Mouse (Mus musculus) forebrain, embryonic 10.5 days (tissue): ENCODE measurements around the gene Vmn2r99. TPM values are rescaled to one million over a fixed set of nuclear protein-coding genes. Genes with fewer than 3 reads are reported as not detected.

Experiments used
- DNase-seq: peaks from one replicate; pipeline ENCODE4 v3.0.0-alpha.2; 2017; ENCODE audit warnings: low spot score; ENCODE audit errors: extremely low spot score
- H3K27ac ChIP-seq: fragments of 300-500 bp; sonication (generic); 2 replicates; pipeline ENCODE4 v1.5.1; 2016; ENCODE audit warnings: mild to moderate bottlenecking
- H3K27me3 ChIP-seq: fragments of 300-500 bp; sonication (generic); 2 replicates; pipeline ENCODE4 v1.6.1; 2016; ENCODE audit warnings: mild to moderate bottlenecking; ENCODE audit not compliant: poor library complexity, severe bottlenecking
- H3K36me3 ChIP-seq: fragments of 300-500 bp; sonication (generic); replicated peaks from 2 replicates; pipeline ENCODE4 v1.6.1; 2016; ENCODE audit warnings: mild to moderate bottlenecking, moderate library complexity
- H3K4me1 ChIP-seq: fragments of 300-500 bp; sonication (generic); 2 replicates; pipeline ENCODE4 v1.6.1; 2016
- H3K4me3 ChIP-seq: fragments of 300-500 bp; sonication (generic); 2 replicates; pipeline ENCODE4 v1.5.1; 2016; ENCODE audit warnings: mild to moderate bottlenecking, moderate library complexity
- H3K9me3 ChIP-seq: fragments of 300-500 bp; sonication (generic); 2 replicates; pipeline ENCODE4 v1.6.1; 2016; ENCODE audit warnings: mild to moderate bottlenecking, moderate library complexity
- WGBS: fragments of 180-500 bp; shearing (Covaris S2); methylation state at CpG from one replicate; pipeline ENCODE4 v1.1.7; 2016; 5-methylcytosine and 5-hydroxymethylcytosine counted together
- polyA plus RNA-seq: library from polyadenylated mRNA; unstranded; fragments of >200 nt; fragmentation: Nextera tagmentation; extraction: Ambion mirVana; gene quantifications from 2 replicates; pipeline ENCODE4 v1.2.1, GENCODE M21; 2016

Vmn2r99 gene
- not detected in 2 replicates for polyA plus RNA-seq

DNA sequence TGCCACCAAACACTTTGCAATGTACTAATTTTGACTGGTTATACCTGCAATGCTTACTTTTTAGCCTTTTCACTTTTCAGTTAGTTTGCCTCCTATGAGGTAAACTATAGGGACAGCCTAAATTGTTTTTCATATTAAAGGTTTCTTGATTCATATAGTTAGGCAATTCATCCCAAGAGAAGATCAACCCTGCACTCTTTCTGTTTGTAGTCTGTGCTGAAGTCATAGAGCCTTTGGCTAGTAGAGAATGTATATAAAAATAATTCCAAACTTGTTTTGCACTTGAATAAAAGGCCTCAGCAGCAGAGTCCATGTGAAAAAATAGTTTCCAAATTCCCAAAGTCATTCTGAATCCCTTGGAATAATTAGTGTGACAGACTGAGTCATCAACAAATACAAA lies at the start of gene Vmn2r99:
Vmn2r99 (plus strand) TSS at position 301 of the 400 bp plus-strand sequence.
- H3K9me3 ChIP-seq, result peaks cover 10% of the 10 kb centered on the region
- DNase-seq, result no peak
- H3K36me3 ChIP-seq, result no peaks in the 10 kb centered on the region
- no peak within 1 kb of the TSS for H3K4me3 ChIP-seq
- H3K27ac ChIP-seq, result no peak within 1 kb of the TSS
- H3K4me1 ChIP-seq, result no peaks in the 10 kb centered on the region
- no peaks in the 10 kb centered on the region for H3K27me3 ChIP-seq

DNA sequence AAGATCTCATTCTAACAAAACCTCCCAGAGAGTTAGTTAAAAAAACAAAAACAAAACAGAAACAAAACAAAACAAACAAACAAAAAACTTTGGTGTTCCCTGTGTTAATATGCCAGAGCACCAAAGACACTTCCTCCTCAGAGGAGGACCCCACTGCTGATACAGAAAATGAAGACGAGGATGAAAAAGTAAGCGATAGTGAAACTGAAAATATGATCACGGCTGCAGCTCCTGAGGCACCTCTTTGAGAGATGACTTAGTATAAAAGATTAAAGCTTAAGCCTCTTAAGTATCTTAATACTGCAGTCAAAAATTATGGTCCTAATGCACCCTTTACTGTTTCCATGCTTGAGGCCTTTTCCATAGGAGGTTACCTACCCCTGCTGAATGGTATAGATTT lies 75.9 kb downstream of the Vmn2r99 start:
- peaks cover 63% of the 10 kb centered on the region for H3K9me3 ChIP-seq
- no peak overlapping the region for H3K27ac ChIP-seq
- H3K36me3 ChIP-seq, result no peaks in the 10 kb centered on the region
- WGBS, result 90% methylated on average over 3 of the region's 3 CpGs
- H3K4me1 ChIP-seq, result no peaks in the 10 kb centered on the region
- no peaks in the 10 kb centered on the region for H3K27me3 ChIP-seq
- no peak for DNase-seq
- H3K4me3 ChIP-seq, result no peak overlapping the region

DNA sequence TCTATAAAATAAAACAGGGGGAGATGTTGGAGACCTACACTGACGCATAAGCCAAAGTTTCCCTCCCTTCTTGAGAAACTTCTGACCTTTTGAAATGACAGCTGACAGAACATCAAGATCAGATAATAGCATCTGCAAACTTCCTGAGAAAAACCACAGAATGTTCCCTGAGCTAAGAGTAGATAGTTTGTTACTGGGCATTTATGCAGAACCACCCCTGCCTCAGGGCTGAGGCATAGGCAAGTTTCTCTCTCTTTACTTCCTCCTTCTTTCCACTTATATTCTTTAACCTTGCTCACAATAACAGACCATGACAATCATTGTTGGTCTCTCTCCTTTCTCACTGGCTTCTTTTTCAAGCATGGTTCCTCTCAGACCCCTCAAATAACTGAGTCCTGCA lies 83.2 kb downstream of the Vmn2r99 start:
- 82% methylated on average over 1 of the region's 1 CpGs for WGBS
- peaks cover 48% of the 10 kb centered on the region for H3K9me3 ChIP-seq

More for the DNA sequence above, 83.2 kb downstream of the Vmn2r99 start:
- Histone ChIP-seq H3K27ac (no peak overlapping the region), H3K4me3 (no peak overlapping the region), H3K27me3 (no peaks in the 10 kb centered on the region), H3K4me1 (no peaks in the 10 kb centered on the region), H3K36me3 (no peaks in the 10 kb centered on the region)
- DNase-seq, result no peak

Other genes with a start within 250 kb of the Vmn2r99 start
- not detected in 2 replicates for gene Vmn2r100, start 142.8 kb downstream of the Vmn2r99 start, polyA plus RNA-seq
- not detected in 2 replicates for gene Vmn2r101, start 215.3 kb downstream of the Vmn2r99 start, polyA plus RNA-seq